Mouse (Mus musculus) cortical plate, adult 2 months (tissue): ENCODE measurements at regions not wholly inside any gene's neighbourhood (a gene's known extent, or its start where the extent isn't known, plus 50 kb on each side); places are given as distances from the start of the nearest gene placed in this dataset.

Source experiments
- CTCF ChIP-seq: fragments of 200-500 bp; IDR thresholded peaks from 2 replicates; pipeline ENCODE4 v1.5.1; 2011; ENCODE audit warnings: mild to moderate bottlenecking, control low read depth, low read length; ENCODE audit not compliant: insufficient read depth; ENCODE audit errors: extremely low read depth
- POLR2A ChIP-seq: fragments of 200-500 bp; IDR thresholded peaks from 2 replicates; pipeline ENCODE4 v1.6.1; 2011; ENCODE audit warnings: mild to moderate bottlenecking, low read length, control low read depth; ENCODE audit not compliant: insufficient read depth; ENCODE audit errors: extremely low read depth

- no peak for TF ChIP-seq CTCF
- no peak for TF ChIP-seq POLR2A
These were observed 291.4 kb upstream of the Nt5c1b start for GRCm38 (mm10) chr12:10078341-10078740.
